Mouse (Mus musculus) hindbrain, embryonic 11.5 days (tissue): Measurements from ENCODE around the gene Dusp5. TPM values are rescaled to one million over a fixed set of nuclear protein-coding genes. Genes with fewer than 3 reads are reported as not detected.

ENCODE experiments used
- ATAC-seq: fragments of 200-750 bp; cut with Nextera tagmentation; 2 replicates; pipeline ENCODE4 v1.8.0; 2017; ENCODE audit warnings: mild to moderate bottlenecking, moderate TSS enrichment, moderate library complexity; ENCODE audit not compliant: low FRiP score
- DNase-seq: peaks from one replicate; pipeline ENCODE4 v3.0.0-alpha.2; 2015; ENCODE audit warnings: low spot score
- H3K27ac ChIP-seq: fragments of 300-500 bp; sonication (generic); 2 replicates; pipeline ENCODE4 v1.5.1; 2014; ENCODE audit warnings: mild to moderate bottlenecking, low read depth, low read length
- H3K27me3 ChIP-seq: fragments of 300-500 bp; sonication (generic); 2 replicates; pipeline ENCODE4 v1.6.1; 2014; ENCODE audit warnings: mild to moderate bottlenecking, low read length, moderate library complexity, mixed read lengths; ENCODE audit not compliant: control insufficient read depth, insufficient read depth
- H3K36me3 ChIP-seq: fragments of 300-500 bp; sonication (generic); 2 replicates; pipeline ENCODE4 v1.6.1; 2014; ENCODE audit warnings: mild to moderate bottlenecking, low read length, moderate library complexity, mixed read lengths; ENCODE audit not compliant: control insufficient read depth, insufficient read depth
- H3K4me1 ChIP-seq: fragments of 300-500 bp; sonication (generic); replicated peaks from 2 replicates; pipeline ENCODE4 v1.6.1; 2014; ENCODE audit warnings: low read length, mixed read lengths; ENCODE audit not compliant: control insufficient read depth, insufficient read depth
- H3K4me2 ChIP-seq: fragments of 300-500 bp; sonication (generic); replicated peaks from 2 replicates; pipeline ENCODE4 v1.6.1; 2014; ENCODE audit warnings: mild to moderate bottlenecking, low read depth, low read length
- H3K4me3 ChIP-seq: fragments of 300-500 bp; sonication (generic); 2 replicates; pipeline ENCODE4 v1.5.1; 2014; ENCODE audit warnings: low read depth, low read length
- H3K9ac ChIP-seq: fragments of 300-500 bp; sonication (generic); 2 replicates; pipeline ENCODE4 v1.6.1; 2014; ENCODE audit warnings: low read depth, low read length
- H3K9me3 ChIP-seq: fragments of 300-500 bp; sonication (generic); 2 replicates; pipeline ENCODE4 v1.6.1; 2016; ENCODE audit warnings: low read length; ENCODE audit not compliant: control insufficient read depth
- WGBS: fragments of 180-500 bp; shearing (Covaris S2); extraction: QIAGEN DNeasy Blood & Tissue Kit; methylation state at CpG from one replicate; pipeline ENCODE4 v1.1.7; 2014; 5-methylcytosine and 5-hydroxymethylcytosine counted together
- polyA plus RNA-seq: library from polyadenylated mRNA; unstranded; fragments of >200 nt; fragmentation: Nextera tagmentation; extraction: Ambion mirVana; gene quantifications from 2 replicates; pipeline ENCODE4 v1.2.1, GENCODE M21; 2014

The Dusp5 gene
- polyA plus RNA-seq, 1 experiment from 2014 or later: 2.3 TPM

DNA sequence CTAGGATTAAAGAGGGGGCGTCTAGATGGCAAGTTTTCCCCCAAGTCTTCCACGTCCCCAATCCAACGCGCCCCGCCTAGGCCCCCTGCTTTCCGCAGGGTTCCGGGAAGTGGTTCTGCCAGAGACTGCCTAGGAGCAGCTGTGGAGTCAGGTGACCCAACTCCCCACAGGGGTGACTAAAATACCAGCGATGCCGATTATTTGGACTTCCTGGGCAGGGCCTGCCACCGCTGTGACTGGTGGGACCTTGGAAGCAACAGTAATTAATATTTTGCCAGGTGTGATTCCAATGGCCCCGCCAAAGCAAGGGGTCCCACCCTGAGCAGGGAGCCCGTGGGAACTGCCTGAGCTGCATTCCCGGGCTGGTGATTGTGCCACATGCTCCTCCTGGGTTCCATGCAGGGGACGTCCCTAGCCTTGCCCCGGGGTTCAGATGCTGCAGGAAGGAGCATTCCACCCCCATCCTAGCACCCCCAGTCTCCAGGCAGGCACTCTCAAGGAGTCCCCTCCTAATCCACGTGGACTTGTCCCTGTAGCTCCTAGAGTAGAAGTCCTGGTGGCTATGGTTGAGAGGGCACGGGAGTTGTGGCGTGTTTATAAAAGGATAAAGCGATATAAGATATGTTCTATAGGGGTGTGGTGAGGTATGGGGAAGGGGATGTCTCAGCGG is 28.5 kb downstream of the Dusp5 start:
- Histone ChIP-seq H3K4me3 (no peak overlapping the region), H3K36me3 (no peaks in the 10 kb centered on the region), H3K9me3 (no peaks in the 10 kb centered on the region), H3K27me3 (no peaks in the 10 kb centered on the region), H3K27ac (no peak overlapping the region), H3K4me2 (peak overlapping the region; percentile 17; the same call in 1 of the 2 replicates), H3K4me1 (no peaks in the 10 kb centered on the region), H3K9ac (no peak overlapping the region)
- ATAC-seq (no peak), DNase-seq (no peak)
- 29% methylated on average over 20 of the region's 20 CpGs for WGBS

DNA sequence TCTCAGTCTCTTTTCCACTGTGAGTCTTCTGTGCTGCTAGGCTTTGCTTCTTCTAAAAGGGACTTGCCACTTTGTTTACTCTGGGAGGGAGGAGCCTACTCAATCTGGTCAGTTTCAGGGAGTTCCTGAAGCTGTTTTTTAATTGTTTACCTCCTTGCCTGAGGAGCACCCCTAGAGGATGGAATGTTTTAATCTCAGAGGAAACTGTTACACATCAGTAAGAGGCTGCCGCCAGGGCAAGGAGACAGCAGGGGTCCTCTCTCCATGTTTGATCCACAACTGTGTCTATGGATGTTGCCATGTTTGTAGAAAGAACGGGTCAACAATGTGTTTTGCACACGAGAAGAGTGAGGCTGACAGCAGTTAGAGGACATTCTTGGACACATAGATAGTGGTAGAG is 31.5 kb downstream of the Dusp5 start:
- H3K4me2 ChIP-seq: no peak overlapping the region
- no peaks in the 10 kb centered on the region for H3K9me3 ChIP-seq

DNA sequence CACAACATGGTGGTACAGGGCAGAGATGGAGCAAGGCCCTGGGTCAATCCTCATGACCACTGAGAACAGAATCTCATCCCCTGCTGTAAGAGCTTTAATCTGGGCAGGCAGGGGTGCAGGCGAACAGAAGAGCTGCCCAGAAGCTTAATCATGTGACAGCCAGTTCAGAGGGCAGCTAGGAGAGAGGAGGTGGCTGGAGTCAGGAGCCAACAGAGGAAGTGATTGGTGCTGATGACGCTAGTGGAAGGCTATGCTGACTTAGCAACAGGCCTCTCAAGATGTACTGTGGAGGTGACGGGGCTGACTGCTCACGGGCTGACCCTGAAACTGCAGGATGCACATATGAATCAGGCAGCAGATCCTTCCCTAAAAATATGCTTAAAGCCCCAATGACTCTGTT is 35.3 kb downstream of the Dusp5 start:
- no peak overlapping the region for H3K27ac ChIP-seq
- ATAC-seq: no peak
- no peaks in the 10 kb centered on the region for H3K9me3 ChIP-seq
- no peak for DNase-seq
- no peak overlapping the region for H3K4me3 ChIP-seq
- no peak overlapping the region for H3K4me2 ChIP-seq
- H3K27me3 ChIP-seq: no peaks in the 10 kb centered on the region
- H3K4me1 ChIP-seq: no peaks in the 10 kb centered on the region
- WGBS: 58% methylated on average over 4 of the region's 4 CpGs
- no peak overlapping the region for H3K9ac ChIP-seq
- H3K36me3 ChIP-seq: no peaks in the 10 kb centered on the region

More for the DNA sequence above, 31.5 kb downstream of the Dusp5 start:
- H3K4me3 ChIP-seq: no peak overlapping the region
- no peak overlapping the region for H3K9ac ChIP-seq
- 82% methylated on average over 3 of the region's 3 CpGs for WGBS
- H3K27ac ChIP-seq: no peak overlapping the region
- H3K27me3 ChIP-seq: no peaks in the 10 kb centered on the region
- H3K4me1 ChIP-seq: no peaks in the 10 kb centered on the region
- no peak for DNase-seq
- ATAC-seq: no peak
- no peaks in the 10 kb centered on the region for H3K36me3 ChIP-seq

DNA sequence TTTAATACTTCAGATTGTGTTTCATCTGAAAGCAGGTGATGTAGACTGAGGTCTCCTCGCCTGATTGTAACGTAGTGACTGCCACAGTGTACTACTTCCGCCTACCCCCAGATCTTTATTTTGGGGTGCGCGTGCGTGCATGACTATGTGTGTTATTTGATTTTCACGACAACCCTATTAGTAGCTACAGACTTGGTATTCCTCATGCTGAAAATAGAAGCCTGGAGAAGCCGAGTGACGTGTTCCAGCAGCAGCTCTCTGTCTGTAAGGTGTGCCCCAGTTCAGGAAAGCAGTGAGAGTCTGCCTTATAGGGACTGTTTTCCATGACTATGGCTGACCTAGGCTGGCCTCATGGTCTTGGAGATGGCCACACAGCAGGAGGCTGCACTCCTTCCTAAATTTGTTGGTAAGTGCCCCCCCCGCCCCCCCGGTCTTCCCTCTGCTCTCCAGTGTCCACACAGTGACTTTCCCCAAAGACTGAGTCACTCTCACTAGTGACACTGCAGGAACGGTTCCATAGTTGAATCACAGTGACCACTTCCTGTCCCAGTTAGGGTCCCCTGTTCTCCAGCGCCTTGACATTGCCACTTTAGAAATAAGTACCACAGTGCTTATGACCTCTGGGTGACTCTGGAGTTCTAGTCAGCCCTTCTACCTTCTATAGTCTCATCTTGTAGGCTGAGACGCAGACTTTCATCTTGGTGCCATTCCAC is 36.8 kb downstream of the Dusp5 start:
- H3K9me3 ChIP-seq: no peaks in the 10 kb centered on the region
- no peak overlapping the region for H3K9ac ChIP-seq
- H3K36me3 ChIP-seq: no peaks in the 10 kb centered on the region
- no peak for ATAC-seq
- H3K27me3 ChIP-seq: no peaks in the 10 kb centered on the region
- WGBS: 93% methylated on average over 14 of the region's 14 CpGs
- H3K4me3 ChIP-seq: no peak overlapping the region
- H3K4me1 ChIP-seq: no peaks in the 10 kb centered on the region
- no peak for DNase-seq
- H3K4me2 ChIP-seq: no peak overlapping the region
- no peak overlapping the region for H3K27ac ChIP-seq

DNA sequence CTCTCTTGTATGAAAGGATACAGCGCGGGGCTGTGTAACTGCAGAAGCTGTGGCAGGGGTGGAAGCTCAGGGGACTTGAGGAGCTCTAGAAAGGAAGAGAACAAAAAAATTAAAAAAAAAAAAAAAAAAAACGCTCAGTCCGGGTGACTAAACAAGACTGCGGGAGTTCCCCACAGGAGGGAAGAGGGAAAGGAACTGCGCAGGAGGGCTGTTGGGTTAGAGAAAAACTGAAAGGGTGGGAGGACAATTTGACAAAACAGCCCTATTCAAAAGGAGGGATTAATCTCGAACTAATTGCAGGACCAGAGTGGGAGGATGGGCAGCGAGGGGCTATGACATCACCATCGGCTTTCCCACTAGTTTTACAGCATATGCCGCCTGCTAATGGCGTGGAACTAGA is 39.0 kb downstream of the Dusp5 start:
- Histone ChIP-seq H3K9ac (no peak overlapping the region), H3K36me3 (no peaks in the 10 kb centered on the region), H3K27me3 (no peaks in the 10 kb centered on the region), H3K4me2 (no peak overlapping the region; the same call in 1 of the 2 replicates), H3K9me3 (no peaks in the 10 kb centered on the region), H3K4me1 (no peaks in the 10 kb centered on the region), H3K27ac (no peak overlapping the region), H3K4me3 (no peak overlapping the region)
- 19% methylated on average over 11 of the region's 11 CpGs for whole genome bisulfite sequencing
- no peak for ATAC-seq
- DNase-seq: peak; percentile 18

DNA sequence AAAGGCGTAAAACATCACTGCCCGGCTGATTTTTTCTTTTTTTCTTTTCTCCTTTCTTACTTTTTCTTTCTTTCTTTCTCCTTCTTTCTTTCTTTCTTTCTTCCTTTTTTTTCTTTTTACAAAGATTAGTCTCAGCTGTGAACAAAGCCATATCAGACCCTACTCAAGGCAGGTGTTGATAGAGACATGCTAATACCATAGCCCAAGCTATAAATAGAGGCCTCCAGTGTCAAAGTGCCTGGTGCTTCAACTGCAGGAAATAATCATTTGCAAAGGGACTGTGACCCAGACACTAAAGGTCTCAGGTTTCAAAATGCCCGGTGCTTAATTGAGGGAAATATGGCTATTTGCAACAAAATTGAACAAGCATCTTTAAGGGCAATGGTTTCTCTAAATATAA is 39.6 kb downstream of the Dusp5 start:
- Histone ChIP-seq H3K27me3 (no peaks in the 10 kb centered on the region), H3K9ac (no peak overlapping the region), H3K9me3 (no peaks in the 10 kb centered on the region), H3K27ac (no peak overlapping the region), H3K4me3 (no peak overlapping the region), H3K4me2 (no peak overlapping the region), H3K4me1 (no peaks in the 10 kb centered on the region), H3K36me3 (no peaks in the 10 kb centered on the region)
- ATAC-seq (no peak), DNase-seq (no peak)
- 84% methylated on average over 3 of the region's 3 CpGs for WGBS

DNA sequence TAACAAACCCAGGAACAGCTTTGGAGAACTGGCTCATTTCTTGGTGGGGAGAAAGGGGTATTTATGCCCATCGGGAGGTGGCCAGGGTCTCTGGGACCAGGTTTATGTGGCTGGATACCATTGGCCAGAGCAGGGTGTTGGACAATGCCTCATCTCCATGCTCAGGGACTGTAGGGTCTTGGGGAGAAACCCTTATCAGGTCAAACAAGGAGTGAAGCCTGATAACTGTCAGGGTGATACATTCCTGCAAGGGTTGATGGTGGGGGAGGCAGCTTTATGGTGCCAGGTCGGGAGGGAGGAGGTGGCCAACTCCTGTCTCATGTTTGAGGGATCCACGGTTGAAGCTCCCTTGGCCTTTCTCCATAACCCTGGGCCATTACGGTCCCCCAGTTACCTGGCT is 42.1 kb downstream of the Dusp5 start:
- Histone ChIP-seq H3K4me1 (no peaks in the 10 kb centered on the region), H3K4me2 (no peak overlapping the region), H3K9ac (no peak overlapping the region), H3K27me3 (no peaks in the 10 kb centered on the region), H3K4me3 (no peak overlapping the region), H3K9me3 (no peaks in the 10 kb centered on the region), H3K27ac (no peak overlapping the region), H3K36me3 (no peaks in the 10 kb centered on the region)
- ATAC-seq (no peak), DNase-seq (no peak)
- WGBS: 84% methylated on average over 4 of the region's 4 CpGs

DNA sequence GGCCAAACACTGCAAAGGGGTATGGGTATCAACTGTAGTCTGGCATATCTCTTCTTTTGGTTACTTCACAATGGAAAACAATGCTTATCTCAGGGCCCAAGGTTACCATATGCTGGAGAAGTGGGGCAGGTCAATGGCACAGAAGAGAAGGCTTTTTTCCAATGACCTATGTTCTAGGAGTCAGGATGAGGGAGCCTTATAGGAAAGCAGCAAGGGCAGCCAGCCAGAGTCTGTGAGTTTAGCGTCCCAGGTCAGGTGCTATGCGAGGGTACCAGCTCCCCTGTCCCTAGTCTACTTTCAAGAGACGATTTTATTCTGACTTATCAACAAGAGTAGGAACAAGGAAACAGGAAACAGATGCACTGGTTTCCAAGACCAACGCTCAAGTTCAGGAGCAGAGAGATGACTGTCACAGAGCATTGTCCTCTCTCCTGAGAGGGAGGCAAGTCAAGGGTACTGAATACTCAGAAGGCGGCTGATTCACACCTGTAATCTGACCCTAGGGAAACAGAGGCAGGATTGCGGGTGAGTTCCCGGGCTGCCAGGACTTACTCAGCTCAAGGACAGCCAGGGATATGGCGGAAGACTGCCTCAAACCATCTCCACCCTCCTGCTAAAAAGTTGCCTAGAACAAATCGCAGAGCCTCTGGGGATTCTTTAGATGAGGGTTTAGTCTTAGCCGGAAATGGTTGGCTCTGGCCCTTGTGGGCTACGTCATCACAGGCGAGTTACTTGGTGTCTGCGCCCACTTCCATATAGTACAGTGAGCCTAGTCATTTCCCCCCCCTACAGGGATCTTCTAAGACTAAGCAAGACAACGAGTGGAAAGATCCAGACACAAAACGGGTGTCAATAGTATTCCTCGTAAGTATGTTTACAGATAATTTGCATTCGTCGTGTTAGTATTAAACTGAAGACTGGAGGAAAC is 42.9 kb downstream of the Dusp5 start:
- Histone ChIP-seq H3K4me1 (no peaks in the 10 kb centered on the region), H3K36me3 (no peaks in the 10 kb centered on the region), H3K9me3 (no peaks in the 10 kb centered on the region), H3K27ac (no peak overlapping the region), H3K9ac (no peak overlapping the region), H3K4me2 (no peak overlapping the region), H3K4me3 (no peak overlapping the region), H3K27me3 (no peaks in the 10 kb centered on the region)
- DNase-seq (no peak), ATAC-seq (no peak)
- WGBS: 79% methylated on average over 18 of the region's 18 CpGs
